Mouse (Mus musculus) testis, postnatal 14 days (tissue): ENCODE data around the gene Il12a.

Source experiments
- DNase-seq: peaks from one replicate; pipeline ENCODE4 v3.0.0; 2021; ENCODE audit warnings: low spot score

The Il12a gene

DNA sequence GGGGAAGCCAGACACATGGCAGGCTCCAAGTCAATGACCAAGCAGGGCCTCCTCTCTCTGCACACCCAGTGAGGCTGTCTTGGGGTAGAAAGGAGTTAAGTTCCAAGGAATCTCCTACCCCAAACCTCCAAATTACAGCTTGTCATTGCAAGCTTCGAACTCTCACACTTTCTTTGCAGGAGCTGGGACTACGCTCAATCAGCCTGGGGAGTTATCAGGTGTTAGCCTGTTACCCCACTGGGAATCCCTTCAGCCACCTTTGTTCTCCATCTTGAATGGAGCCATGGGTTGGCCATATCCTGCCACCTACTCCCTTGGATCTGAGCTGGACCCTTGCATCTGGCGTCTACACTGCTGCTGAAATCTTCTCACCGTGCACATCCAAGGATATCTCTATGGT, at the start of gene Il12a:
Gene Il12a (plus strand): TSS at position 301 of the 400 bp plus-strand sequence.
- no peak for DNase-seq

DNA sequence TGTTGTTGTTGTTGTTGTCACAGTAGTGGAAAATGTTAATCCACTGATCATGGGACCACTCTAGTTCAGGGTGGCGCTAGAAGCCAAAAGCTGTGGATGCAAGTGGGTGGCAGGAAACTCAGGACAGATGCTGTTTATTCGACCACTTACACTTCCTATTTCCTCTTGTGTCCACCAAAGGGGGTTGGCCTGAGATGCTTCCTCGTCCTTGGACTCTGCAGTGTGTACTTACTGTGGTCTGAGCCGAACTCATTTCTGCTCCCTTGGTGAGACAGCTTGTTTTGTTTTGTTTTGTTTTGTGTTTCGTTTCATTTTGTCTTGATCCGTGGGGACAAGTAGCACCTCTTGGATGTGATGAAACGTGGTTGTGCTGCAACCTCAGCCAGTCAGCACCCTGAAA, 47.5 kb upstream of the Il12a start:
- no peak for DNase-seq

DNA sequence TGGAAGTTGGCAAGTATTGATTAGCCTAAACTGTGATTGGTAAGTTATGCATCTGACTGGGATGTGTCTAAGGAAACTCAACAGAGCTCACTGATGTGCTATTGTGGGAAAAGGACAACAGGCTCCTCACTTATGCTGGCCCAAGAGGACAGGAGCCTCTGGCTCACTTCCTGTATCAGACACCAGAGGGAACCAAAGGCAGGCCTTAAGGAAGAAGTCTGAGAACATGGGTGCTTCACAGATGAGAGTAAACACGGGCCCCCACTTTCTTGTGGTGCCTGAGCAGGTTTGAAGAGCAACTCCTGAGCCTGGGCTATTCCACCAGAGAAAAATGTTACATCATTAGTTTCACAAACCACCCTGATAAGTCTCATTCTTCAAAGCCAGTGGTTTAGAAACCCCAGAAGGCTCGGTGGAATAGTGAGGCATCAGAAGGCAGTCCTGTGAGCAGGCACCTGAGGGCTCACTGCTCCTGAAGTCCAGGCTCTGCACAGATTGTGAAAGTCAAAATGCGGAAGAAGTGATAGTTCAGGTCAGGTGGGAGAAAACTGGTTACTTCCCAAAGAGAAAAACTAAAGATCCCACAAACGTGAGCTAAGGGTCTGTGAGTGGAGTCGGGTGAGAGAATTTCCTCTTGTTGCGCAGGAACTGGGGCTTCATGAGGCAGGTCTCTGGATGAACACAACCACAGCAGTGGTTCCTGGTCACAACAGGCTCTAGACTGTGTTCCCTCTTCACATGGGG, 43.9 kb upstream of the Il12a start:
- DNase-seq = no peak

DNA sequence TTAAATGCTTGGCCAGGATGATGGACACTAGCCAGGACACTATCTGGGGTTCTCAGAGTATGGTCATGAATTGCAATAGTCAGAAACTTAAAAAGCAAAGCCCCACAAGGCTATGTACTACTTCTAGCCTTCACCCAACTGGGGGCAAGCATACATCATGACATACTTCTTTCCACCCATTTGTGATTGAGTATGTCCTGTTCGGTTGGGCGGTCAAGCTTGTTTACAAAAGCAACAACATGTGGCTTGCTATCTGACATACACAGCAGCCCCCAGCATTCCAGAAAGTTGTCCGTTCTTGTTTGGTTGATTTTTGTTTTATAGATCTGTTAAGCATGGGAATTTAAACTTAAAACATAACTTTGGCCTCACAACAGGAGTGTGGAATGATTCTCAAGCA, 43.2 kb upstream of the Il12a start:
- DNase-seq = no peak

DNA sequence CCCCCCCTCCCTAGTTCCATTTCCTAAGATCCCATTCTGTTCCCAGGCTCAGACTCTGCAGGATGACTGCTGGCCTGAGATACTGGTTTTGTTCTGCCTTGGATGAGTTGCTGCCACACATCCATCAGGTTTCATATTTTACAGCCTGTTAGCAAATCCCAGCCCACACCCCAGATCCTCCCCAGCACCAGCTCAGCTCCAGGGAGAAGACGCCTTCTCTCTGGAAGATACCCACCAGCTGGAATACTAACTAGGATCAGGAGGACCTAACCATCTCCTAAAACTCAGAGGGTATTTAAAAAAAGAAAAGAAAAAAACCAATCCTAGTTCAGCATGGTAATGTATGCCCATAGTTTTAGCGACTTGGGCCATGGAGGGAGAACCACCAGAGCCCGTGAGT, 40.2 kb upstream of the Il12a start:
- DNase-seq = no peak

DNA sequence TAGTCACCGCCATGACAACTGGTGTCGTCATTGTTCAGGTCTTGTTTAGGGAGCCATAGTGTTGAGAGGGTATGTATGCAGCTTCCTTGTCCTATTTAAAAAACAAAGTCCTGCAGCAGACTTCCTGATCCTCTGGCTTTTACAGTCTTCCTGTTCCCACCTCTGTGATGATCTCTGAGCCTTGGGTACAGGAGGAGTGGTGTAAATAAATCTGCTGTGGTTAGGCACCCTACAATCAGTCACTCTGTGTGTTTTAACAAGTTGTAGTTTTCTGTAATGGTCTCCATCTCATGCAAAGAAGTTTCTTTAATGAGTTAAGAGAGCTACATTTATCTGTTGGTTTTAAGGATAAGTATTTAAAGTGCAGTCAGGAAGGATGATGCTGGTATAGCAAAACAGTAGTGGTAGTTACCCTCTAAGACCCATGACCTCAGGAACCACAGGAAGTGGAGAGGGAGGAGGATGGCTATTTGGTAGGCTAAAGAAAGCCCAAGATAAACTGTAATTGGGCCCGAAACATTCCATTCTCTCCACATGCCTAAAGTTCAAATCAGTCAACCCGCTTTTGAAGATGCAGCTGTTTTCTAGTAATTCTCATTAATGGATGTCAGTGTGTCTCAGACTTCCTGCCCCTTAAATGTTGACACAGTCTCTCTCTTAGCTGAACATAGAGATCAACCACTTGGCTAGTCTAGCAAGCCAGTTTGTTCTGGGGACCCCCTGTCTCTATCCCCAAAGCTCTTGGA, 33.7 kb upstream of the Il12a start:
- no peak for DNase-seq

DNA sequence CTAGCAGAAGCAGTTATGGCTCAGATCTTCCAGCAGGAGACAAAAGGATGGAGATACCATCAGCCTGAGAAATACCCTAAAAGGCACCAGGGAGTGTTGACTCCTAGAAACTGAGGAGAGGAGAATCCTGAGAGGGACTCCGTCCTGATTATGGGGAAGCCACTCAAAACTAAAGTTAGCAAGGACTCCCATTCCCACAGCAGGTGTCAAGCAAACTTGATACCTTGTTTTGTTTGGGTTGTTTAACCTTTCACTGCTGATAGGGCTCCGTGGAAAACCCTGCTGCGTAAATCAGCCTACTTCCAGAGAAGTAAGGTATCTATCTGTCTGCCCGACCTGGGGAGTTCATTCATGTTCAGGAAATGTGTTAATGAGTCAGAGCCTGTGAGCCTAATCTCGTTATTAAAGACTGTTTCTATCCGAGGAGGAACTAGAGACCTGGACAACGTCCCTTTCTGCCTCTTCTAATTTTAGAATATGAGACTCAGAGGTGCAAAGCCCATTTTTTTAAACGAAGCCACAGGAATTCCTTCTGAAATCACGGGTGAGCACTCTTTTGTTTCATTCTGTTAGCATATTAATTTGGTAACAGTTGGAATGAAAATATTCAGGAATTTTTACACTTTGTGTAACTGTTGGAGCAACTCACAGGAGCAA, 32.7 kb upstream of the Il12a start:
- DNase-seq = no peak

DNA sequence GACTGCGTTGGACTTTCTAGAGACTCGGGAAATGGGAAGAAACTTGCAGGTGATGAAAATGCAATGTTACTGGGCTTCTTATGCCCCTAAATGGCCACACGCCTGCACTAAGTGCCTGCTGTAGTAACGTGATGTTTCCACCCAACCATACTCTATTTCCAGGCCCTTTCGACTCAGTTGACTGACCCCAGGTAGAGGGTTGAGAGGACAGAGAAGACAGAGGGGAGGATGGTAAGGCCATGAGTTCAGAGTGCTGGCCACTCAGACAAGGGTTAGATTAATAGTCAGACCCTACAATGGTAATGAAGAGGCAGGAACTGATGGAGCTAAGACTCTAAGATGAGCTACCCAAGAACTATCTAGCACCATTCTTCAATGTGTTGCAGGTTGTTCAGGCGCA, 30.4 kb upstream of the Il12a start:
- DNase-seq = no peak

DNA sequence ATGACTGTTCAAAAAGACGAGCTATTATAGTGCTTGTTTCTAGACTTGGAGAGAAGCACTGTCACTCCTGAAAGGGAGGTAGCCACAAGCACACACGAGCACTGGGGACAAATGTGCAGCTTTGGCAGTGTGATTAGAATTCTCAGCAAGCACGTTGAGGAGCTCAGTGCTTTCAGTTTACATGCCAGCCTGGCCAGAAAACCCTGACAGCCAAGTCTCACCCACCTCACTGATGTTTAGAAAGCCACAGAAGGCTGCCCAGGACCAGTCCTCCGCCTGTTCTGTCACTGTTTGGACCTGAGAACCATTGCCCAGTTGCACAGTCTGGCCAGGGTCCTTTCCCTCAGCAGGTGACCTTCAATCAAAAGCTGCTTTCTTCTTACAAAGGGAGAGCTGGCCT, 29.9 kb upstream of the Il12a start:
- no peak for DNase-seq

DNA sequence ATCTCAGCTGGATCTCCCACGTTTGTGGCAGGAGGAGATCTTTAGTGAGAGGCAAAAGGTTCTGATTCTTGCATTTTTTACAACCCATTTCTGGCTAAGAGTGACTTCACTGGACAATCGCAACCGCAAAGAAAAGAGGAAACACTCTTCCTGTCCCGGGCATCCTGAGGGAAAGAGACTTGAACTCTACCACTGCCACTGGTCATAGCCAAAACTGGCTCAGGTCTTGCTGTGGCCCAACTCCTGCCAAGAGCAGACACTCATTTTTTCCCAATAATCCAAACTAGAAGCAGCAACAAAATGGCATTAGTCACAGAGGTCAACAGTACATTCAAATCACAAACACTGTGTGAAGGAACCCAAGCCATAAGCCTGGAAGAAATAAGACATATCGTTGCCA, 28.1 kb upstream of the Il12a start:
- DNase-seq = no peak

DNA sequence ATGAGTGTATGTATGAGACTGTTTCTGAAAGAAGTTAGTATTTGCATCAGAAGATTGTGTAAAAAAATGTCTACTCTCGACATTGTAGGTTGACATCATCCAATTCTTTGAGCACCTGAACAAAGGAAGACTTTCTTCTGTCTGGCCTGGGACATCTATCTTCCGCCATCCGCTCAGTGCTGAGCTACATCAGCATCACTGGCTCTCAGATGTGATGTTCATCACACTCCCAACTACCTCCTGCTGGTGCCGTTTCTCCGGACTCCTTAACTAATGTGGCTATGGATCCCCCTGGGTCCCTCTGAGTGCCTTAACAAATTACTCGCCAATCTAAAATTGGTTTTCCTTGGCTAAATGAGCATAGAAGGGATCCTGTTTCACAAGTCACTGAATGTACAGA, 26.1 kb upstream of the Il12a start:
- DNase-seq = no peak

DNA sequence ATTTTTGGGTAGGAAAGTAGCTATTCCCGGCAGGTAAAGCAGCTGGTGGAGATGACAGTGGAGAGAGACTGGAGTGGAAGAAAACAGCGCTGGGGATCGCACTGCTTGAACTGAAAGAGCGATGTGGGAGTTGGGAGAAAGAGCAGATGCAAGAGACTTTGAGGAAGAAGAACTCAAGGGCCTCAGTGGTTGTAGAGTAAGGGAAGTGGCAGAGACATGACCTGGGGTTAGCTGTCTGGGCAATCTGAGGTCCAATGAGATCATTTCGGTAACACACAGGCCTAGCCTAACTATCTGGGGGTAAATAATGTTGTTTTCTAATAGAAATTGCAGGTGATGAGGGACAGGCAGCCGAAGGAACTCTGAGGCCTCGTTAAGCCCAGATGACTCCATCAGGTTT, 24.1 kb upstream of the Il12a start:
- no peak for DNase-seq

DNA sequence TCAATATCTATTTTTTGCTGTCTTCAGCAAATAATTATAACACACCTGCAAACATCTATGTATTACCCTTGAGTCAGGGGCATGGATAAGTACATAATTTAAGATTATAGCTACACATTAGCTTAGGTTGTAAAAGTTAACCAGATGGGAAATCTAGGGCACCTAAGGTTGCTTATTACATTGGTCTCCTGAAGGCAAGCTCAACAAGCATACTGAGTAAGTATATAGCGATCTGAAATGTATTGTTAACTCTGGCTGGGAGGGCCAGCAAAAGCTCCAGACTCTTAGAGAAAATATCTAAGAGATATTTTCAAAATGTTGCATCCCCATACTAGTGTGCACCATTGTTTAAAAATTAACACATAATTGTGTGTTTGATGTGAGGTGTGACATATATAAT, 22.6 kb upstream of the Il12a start:
- DNase-seq = no peak

DNA sequence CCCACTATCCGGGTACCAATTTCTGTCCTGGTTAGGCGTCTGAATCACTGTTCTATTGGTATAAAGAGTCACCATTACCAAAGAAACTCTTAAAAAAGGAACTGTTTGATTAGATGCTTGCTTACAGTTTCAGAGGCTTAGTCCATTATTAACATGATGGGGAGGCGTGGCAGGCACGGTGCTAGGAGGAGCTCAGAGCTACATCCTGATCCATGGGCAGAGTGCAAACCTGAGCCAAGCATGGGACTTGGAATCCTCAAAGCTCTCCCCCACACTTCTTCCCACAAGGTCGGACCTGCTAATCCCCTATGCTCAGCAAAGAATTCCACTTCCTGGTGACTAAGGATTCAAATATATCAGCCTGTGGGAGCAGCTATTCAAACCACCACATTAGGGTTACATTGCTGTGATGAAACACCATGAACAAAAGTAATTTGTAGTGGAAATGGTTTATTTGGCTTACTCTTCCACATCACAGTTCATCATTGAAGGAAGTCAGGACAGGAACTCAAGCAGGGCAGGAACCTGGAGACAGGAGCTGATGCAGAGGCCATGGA, 20.9 kb upstream of the Il12a start:
- no peak for DNase-seq

DNA sequence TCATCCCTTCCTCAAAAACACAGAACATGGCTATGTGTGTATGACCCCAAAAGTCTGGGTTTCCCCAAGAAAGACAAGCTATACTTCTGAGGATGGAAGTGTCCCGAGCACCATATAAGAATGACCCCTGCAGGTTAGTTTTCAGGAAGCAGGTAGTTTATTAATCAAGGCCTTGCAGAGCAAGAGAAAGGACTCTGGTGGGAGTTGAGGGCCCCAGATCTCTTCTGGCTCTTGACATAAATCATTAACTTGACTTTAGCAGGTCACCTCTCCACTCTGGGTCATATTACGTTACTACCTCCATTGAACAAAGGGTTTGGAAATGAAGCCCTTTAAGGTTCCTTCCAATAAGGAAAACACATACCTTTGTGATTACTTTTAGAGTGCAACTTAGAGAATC, 15.7 kb upstream of the Il12a start:
- DNase-seq = no peak

DNA sequence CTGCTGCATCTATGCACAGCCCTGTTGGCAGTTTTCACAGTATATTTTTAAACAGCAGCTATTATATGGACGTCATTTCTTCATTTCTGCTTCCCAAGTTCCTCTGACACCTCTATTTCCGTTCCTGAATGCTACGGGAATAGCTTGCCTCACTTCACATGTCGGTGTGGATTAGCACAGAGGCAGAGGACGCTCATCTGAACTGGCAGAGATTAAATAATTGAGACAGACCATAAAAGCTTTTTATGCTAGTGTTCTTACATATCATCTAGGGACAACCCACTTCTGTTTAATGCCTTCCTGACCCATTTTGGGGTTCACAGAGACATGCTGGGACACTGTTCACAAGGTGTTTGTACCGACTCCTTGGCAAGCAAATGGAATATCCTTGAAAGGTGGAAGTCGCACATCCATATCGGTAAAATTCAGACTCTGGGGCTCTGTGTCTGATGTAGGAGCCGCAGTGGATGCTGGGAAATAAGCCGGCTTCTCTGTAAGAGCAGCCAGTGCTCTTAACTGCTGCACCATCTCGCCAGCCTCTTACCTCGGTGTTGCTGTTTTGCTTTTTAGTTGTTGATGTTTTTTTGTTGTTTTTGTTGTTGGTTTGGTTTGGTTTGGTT, 15.1 kb upstream of the Il12a start:
- no peak for DNase-seq

DNA sequence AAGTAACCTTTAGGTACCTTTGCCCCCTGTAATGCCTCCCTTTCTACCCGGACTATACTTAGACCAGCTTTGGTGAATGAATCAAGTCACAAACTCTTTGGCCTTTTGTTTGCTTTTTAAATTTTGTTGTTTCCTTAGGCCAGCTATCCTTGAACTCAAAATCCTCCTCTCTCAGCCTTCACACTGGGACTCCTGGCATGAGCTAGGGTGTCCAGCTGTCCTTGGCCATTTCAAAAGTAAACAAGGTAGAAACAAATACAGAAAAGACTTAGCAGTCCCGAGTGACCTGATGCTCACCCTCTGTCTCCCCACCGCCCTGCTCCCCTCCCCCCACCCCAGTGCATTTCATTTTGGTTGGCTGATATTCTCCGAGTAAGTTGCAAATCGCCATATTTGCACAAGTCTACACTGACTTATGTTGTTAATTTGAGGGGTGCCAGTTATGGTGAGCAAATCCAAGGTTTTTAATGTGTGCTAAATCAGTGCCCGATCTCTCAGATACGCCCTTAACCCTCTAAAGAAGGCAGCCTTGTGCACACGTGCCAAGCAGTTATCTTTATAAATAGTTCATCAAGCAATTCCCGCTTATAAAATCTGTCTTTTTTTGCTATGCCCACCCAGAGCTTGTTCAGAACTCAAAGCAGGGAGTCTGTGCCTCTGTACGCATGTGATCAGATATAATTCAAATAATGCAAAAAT, 14.3 kb upstream of the Il12a start:
- no peak for DNase-seq

DNA sequence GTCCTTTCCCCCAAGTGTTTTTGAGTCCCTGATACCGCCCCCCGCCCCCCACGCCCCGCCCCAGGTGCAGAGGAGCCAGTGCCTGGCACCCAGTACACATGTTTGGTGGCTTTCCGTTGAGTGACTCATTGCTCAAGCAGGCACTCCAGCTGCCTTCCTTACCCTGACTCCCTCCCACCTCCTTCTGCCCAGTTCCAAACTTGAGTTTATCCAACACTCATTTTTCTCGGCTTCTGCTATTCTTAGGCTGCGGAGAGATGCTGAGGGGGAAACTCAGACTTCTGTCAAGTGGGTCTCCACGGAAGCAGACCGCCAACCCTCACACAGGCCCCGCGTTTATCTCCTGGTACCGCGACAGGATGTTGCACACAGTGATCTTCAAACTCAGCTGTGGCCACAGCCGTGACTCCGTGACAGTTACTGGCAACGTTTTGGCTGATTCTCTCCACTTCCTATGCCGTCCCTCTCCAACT, 13.6 kb upstream of the Il12a start:
- no peak for DNase-seq

DNA sequence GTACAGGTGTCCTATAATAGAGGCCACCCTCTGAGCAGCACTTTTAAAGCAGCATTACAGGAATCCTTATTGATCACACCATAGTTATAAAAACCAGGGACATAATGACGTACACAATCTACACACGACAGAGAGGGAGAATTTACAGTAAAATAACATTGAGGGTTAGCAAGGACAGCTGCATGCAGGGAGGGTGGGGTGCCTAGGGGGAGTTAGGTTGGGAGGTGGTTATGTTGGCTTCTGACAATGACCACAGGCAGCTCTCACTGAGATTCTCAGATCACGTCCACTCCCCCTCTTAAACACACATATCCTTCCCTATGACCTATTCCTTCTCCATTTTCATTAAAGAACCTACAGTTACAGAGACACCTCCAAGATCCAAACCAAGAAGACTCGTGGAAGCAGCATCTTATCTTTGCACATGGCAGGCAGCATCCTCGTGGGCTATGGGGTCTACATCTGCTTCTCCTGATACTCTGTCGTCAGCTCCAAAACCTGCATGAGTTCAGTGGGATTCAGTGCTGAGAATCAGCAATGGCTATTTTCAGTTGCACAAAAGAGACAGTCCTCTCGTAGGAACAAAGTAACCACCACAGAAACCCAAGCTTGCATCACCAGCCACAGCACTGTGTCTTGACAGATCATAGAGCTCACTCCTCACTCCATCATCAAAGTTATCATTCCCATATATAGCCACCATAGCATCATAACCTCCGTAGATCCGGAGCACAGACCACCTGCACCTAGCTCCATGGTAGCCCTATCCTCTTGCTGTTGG, 11.4 kb upstream of the Il12a start:
- no peak for DNase-seq

DNA sequence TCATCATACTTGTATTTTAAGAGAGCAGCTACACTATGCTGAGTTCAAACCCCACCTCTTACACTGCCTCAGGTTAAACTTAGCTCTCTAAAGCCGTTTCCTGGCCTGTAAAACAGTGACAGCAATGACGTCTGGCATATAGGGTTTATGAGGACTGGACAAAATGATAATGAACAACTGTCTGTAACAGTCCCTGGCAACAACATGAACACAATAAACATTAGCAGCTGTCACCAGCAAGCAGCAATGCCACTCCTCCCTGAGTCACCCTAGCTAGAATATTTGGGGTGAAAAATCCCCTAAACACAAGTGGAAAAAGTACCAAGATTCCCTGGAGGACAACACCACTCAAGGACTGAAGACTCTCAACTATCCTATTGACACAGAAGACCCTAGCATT, 6.9 kb upstream of the Il12a start:
- DNase-seq = no peak

DNA sequence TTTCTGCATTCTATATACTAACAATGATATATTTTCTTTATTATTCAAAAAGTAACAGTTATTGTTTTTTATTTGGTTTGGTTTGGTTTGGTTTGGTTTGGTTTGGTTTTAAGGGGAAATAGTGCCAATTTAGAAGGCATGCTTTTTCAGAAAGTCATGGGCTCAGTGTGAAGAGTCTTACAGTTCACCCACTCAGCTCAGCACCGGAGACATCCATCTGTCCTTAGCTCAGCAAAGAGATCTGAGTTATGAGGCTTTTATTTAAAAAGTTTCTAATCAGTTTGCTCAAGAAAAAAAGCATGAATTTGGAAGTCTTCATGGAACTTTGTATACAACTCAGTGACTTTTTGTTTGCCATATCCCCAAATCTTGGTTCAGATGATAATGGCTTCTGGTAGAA, 6.2 kb upstream of the Il12a start:
- no peak for DNase-seq
